9 mouse cellular contexts compared by ENCODE assay signal in genomic region chr7:19939555-19940235, GRCm38 (mm10). TPM values are rescaled to one million over a fixed set of nuclear protein-coding genes. Genes with fewer than 3 reads are reported as not detected.
DNase-seq lines count a peak whose midpoint lies in the region; ATAC-seq lines count a peak whose summit lies in the region.
"Had no signal": no experiment of that assay in that cellular context is flagged by ENCODE, and none has a peak within 500 bp of the region (broad histone marks: within the 10 kb centered on the region; RNA-seq: fewer than 3 reads in every experiment).

No protein-coding gene starts in this region.

- DNase-seq in right cerebral cortex, adult 18-20 months: peak; percentile 58
- DNase-seq in right cerebral cortex, postnatal 25 days: no peak
- peak; percentile 84 for DNase-seq in gastrocnemius, postnatal 10 days
- no peak for DNase-seq in intestine, embryonic 14.5 days (ENCODE audit: low spot score)
- DNase-seq in left cerebral cortex, postnatal 36 days (ENCODE audit: low spot score in 2 of 2): peak; percentile 30 to 33
- DNase-seq in natural killer cell, adult 2 months (ENCODE audit: low spot score in 2 of 2): peak; percentile 20 to 30
- peak; percentile 42 for DNase-seq in urinary bladder, adult 2 months (ENCODE audit: low spot score)
- no peak for DNase-seq in midbrain, embryonic 10.5 days (ENCODE audit: low spot score)

- H3K9me3 ChIP-seq in intestine, embryonic 14.5 days (ENCODE audit: control insufficient read depth, low read length): no peaks in the 10 kb centered on the region
- H3K9me3 ChIP-seq in midbrain, embryonic 10.5 days (replicated peaks): peaks cover 3% of the 10 kb centered on the region; the same call in 1 of the 2 replicates

- no peaks in the 10 kb centered on the region for H3K4me1 ChIP-seq in intestine, embryonic 14.5 days (replicated peaks; ENCODE audit: control insufficient read depth, insufficient read depth, low read length)
- no peaks in the 10 kb centered on the region; the same call in 1 of the 2 replicates for H3K4me1 ChIP-seq in midbrain, embryonic 10.5 days

- H3K27ac ChIP-seq in intestine, embryonic 14.5 days (ENCODE audit: low read depth): no peak overlapping the region
- H3K27ac ChIP-seq in midbrain, embryonic 10.5 days (replicated peaks): no peak overlapping the region

- WGBS in intestine, embryonic 14.5 days: 53% methylated on average over 11 of the region's 12 CpGs
- WGBS in midbrain, embryonic 10.5 days: 74% methylated on average over 10 of the region's 12 CpGs

- H3K4me2 ChIP-seq in intestine, embryonic 14.5 days (ENCODE audit: low read length): no peak overlapping the region

- no peak overlapping the region for H3K9ac ChIP-seq in intestine, embryonic 14.5 days (ENCODE audit: low read length)

- 0 out of 2 replicates have a peak, but pooled peaks have one; percentile 11 for ATAC-seq in intestine, embryonic 14.5 days (replicated peaks; ENCODE audit: low FRiP score, low TSS enrichment, low read depth)

- H3K27me3 ChIP-seq in intestine, embryonic 14.5 days (replicated peaks; ENCODE audit: control insufficient read depth, insufficient read depth, low read length): no peaks in the 10 kb centered on the region
- H3K27me3 ChIP-seq in midbrain, embryonic 10.5 days (ENCODE audit: low read depth, poor library complexity, severe bottlenecking): no peaks in the 10 kb centered on the region

- H3K4me3 ChIP-seq in intestine, embryonic 14.5 days (ENCODE audit: low read depth, low read length): no peak overlapping the region
- no peak overlapping the region for H3K4me3 ChIP-seq in midbrain, embryonic 10.5 days

- H3K36me3 ChIP-seq in intestine, embryonic 14.5 days (ENCODE audit: control insufficient read depth, insufficient read depth, low read length): no peaks in the 10 kb centered on the region
- no peaks in the 10 kb centered on the region for H3K36me3 ChIP-seq in midbrain, embryonic 10.5 days

- intact Hi-C loops in left cerebral cortex, postnatal 36 days (cut with DNase I): no loop called here

RNA-seq across cellular contexts. Expression of gene Igsf23, which starts 10.9 kb away (rescaled TPM):
- total RNA-seq in gastrocnemius, postnatal 10 days (2021): not detected
- 1.1 and 1.7 TPM in 2 replicates for polyA plus RNA-seq in intestine, embryonic 14.5 days (2014; fragmentation: Nextera tagmentation; extraction: Ambion mirVana)
- total RNA-seq in left cerebral cortex, postnatal 36 days (2021): not detected
- 0.10 and 0.19 TPM in 2 replicates for polyA plus RNA-seq in urinary bladder, adult 2 months (2012; rRNA removed)
- polyA plus RNA-seq in midbrain, embryonic 10.5 days (2016; fragmentation: Nextera tagmentation; extraction: Ambion mirVana): 0.54 TPM in 1 of 2 replicates, not detected in the other
- total RNA-seq: layer of hippocampus, postnatal 25 days had no signal

RNA-seq across cellular contexts. Expression of gene Pvr, which starts 18.7 kb away (rescaled TPM):
- 10 to 100 TPM; 10.7 to 15.3 TPM for total RNA-seq in gastrocnemius, postnatal 10 days (2021)
- polyA plus RNA-seq in intestine, embryonic 14.5 days (2014; fragmentation: Nextera tagmentation; extraction: Ambion mirVana): 10.6 and 11.9 TPM in 2 replicates
- total RNA-seq in left cerebral cortex, postnatal 36 days (2021): 10 to 100 TPM; 10.7 to 12.0 TPM
- polyA plus RNA-seq in urinary bladder, adult 2 months (2012; rRNA removed): 15.2 and 16.8 TPM in 2 replicates
- 7.4 and 7.5 TPM in 2 replicates for polyA plus RNA-seq in midbrain, embryonic 10.5 days (2016; fragmentation: Nextera tagmentation; extraction: Ambion mirVana)

RNA-seq across cellular contexts. Expression of gene Ceacam20, which starts 25.5 kb away (rescaled TPM):
- total RNA-seq in gastrocnemius, postnatal 10 days (2021): not detected
- 0.05 TPM in 1 of 2 replicates, not detected in the other for polyA plus RNA-seq in intestine, embryonic 14.5 days (2014; fragmentation: Nextera tagmentation; extraction: Ambion mirVana)
- not detected for total RNA-seq in left cerebral cortex, postnatal 36 days (2021)
- not detected in 2 replicates for polyA plus RNA-seq in urinary bladder, adult 2 months (2012; rRNA removed)
- not detected in 2 replicates for polyA plus RNA-seq in midbrain, embryonic 10.5 days (2016; fragmentation: Nextera tagmentation; extraction: Ambion mirVana)
- total RNA-seq: layer of hippocampus, postnatal 25 days had no signal

RNA-seq across cellular contexts. Expression of gene Nlrp9b, which starts 51.6 kb away (rescaled TPM):
- total RNA-seq in gastrocnemius, postnatal 10 days (2021): not detected
- polyA plus RNA-seq in intestine, embryonic 14.5 days (2014; fragmentation: Nextera tagmentation; extraction: Ambion mirVana): not detected in 2 replicates
- not detected for total RNA-seq in left cerebral cortex, postnatal 36 days (2021)
- polyA plus RNA-seq in urinary bladder, adult 2 months (2012; rRNA removed): not detected in 2 replicates
- not detected in 2 replicates for polyA plus RNA-seq in midbrain, embryonic 10.5 days (2016; fragmentation: Nextera tagmentation; extraction: Ambion mirVana)
- total RNA-seq: layer of hippocampus, postnatal 25 days had no signal

RNA-seq across cellular contexts. Expression of gene Ceacam19, which starts 51.9 kb away (rescaled TPM):
- not detected for total RNA-seq in gastrocnemius, postnatal 10 days (2021)
- not detected in 2 replicates for polyA plus RNA-seq in intestine, embryonic 14.5 days (2014; fragmentation: Nextera tagmentation; extraction: Ambion mirVana)
- not detected for total RNA-seq in left cerebral cortex, postnatal 36 days (2021)
- polyA plus RNA-seq in urinary bladder, adult 2 months (2012; rRNA removed): 0.72 and 0.81 TPM in 2 replicates
- polyA plus RNA-seq in midbrain, embryonic 10.5 days (2016; fragmentation: Nextera tagmentation; extraction: Ambion mirVana): not detected in 2 replicates
- total RNA-seq: layer of hippocampus, postnatal 25 days had no signal

Comparison
In these comparisons a context has a peak if more than half of its experiments do, and no peak if none do; other contexts are left out.
1. DNase-seq: peak in right cerebral cortex, adult 18-20 months (single experiment), gastrocnemius, postnatal 10 days (single experiment), left cerebral cortex, postnatal 36 days (2 of 2), natural killer cell, adult 2 months (2 of 2) and urinary bladder, adult 2 months (single experiment); none in right cerebral cortex, postnatal 25 days (single experiment), intestine, embryonic 14.5 days (single experiment) and midbrain, embryonic 10.5 days (single experiment).